Mouse (Mus musculus) CH12.LX (cell line): ENCODE measurements at regions not wholly inside any gene's neighbourhood (a gene's known extent, or its start where the extent isn't known, plus 50 kb on each side); places are given as distances from the start of the nearest gene placed in this dataset.

Source experiments
- CHD2 ChIP-seq: IDR thresholded peaks from 2 replicates; pipeline ENCODE4 v1.6.1; 2011; ENCODE audit warnings: low read length, improper control_type of control experiment
- CTCF ChIP-seq, 2 experiments: IDR thresholded peaks in 1 of 2; conservative IDR thresholded peaks in 1 of 2; 2 replicates each; pipeline ENCODE4 v1.5.1; 2011 to 2012; ENCODE audit warnings: low read depth in 2 of 2, low read length in 2 of 2, improper control_type of control experiment in 1 of 2, inconsistent platforms in 1 of 2, mild to moderate bottlenecking in 1 of 2, moderate library complexity in 1 of 2
- EP300 ChIP-seq: IDR thresholded peaks from 2 replicates; pipeline ENCODE4 v1.6.1; 2011; ENCODE audit warnings: low read length, improper control_type of control experiment
- MEF2A ChIP-seq: IDR thresholded peaks from 2 replicates; pipeline ENCODE4 v1.6.1; 2014; ENCODE audit warnings: low read depth, mild to moderate bottlenecking, inconsistent platforms, low read length, improper control_type of control experiment, borderline replicate concordance
- POLR2A ChIP-seq: IDR thresholded peaks from 2 replicates; pipeline ENCODE4 v1.6.1; 2011; ENCODE audit warnings: low read depth, mild to moderate bottlenecking, improper control_type of control experiment, low read length
- ZNF384 ChIP-seq: IDR thresholded peaks from 2 replicates; pipeline ENCODE4 v1.6.1; 2012; ENCODE audit warnings: low read depth, low read length, improper control_type of control experiment, inconsistent platforms

DNA sequence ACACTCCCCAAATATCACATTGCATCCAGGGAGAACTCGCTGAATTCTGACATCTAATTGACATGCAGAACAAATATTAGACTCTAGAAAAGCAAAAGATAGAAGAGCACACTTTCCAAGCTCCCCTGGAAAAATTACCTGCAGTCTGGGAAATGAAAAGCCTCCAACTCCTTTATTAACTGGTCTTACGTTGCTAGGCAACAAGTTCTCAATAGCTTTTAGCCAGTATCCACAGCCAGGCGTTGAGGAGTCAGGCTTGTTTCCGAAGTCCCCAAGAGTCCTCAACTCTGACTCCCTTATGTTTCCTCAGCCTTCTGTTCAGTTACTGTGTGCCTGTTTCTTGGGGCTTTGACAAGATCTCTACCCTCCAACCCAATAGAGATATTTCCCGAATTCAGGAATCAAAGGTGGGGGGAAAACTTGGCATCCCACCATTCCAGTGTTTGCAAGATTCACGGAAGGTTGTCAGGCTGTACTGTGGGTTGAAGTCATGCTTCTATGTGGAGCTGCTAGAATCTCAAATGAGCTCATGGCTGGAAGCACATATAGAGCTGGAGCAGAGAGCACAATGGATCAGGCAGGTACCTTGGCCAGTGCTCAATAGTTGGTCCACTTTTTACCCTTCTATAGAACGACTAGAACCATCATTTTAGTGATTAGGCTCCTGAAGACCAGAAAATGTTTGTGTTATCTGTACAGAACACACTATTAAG lies 159.0 kb upstream of the Ptprz1 start:
- no peak for TF ChIP-seq MEF2A
- TF ChIP-seq CTCF (conservative IDR thresholded peaks at IDR 0.05 in 1 of 2, IDR thresholded peaks at IDR 0.05 in 1 of 2; ENCODE audit: low read depth in 2 of 2, low read length in 2 of 2), result no peak
- no peak for TF ChIP-seq ZNF384
- TF ChIP-seq CHD2, result no peak
- no peak for TF ChIP-seq POLR2A
- no peak for TF ChIP-seq EP300
